Mouse (Mus musculus): ENCODE results near the gene Mxra7.

- TF ChIP-seq CTCF (IDR thresholded peaks at IDR 0.05; ENCODE audit: low read depth) (peak; percentile 38), EP300 (optimal IDR thresholded peaks at IDR 0.05) (no peak)
Observed at GRCm38 (mm10) chr11:116812793-116813529, 14.9 kb downstream of the Mxra7 start.
